Mouse (Mus musculus): ENCODE measurements around the gene Fgfr2. TPM values are rescaled to one million over a fixed set of nuclear protein-coding genes. Genes with fewer than 3 reads are reported as not detected.

The Fgfr2 gene
- polyA plus RNA-seq, 1 experiment from 2014 or later, result not detected

DNA sequence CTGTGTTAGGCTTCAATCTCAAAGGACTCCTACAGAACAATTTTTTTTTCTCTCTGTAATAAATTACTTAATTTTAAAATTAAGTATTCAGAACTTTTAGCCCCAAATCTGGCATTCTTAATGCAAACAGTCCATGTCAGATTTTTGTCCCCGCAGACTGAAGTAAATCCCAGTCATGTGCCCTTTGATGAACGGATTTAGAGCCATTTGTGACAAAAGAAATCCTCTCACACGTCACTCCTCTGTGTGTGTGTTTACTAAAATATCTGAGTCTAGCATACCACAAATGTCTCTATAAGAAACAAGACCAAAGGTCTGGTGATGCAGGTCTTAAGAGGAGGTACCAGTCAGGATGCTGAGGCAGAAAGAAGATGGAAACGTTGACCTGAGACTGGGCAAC lies 2906.9 kb downstream of the Fgfr2 start:
- no peaks in the 10 kb centered on the region for H3K79me2 ChIP-seq (ENCODE audit: inconsistent target)
- H3K36me3 ChIP-seq (ENCODE audit: inconsistent target), result no peaks in the 10 kb centered on the region
- H3K27ac ChIP-seq, result no peak overlapping the region
- H3K4me3 ChIP-seq (ENCODE audit: inconsistent target), result no peak overlapping the region
- 81% methylated on average over 4 of the region's 4 CpGs for WGBS (ENCODE audit: missing documents)

DNA sequence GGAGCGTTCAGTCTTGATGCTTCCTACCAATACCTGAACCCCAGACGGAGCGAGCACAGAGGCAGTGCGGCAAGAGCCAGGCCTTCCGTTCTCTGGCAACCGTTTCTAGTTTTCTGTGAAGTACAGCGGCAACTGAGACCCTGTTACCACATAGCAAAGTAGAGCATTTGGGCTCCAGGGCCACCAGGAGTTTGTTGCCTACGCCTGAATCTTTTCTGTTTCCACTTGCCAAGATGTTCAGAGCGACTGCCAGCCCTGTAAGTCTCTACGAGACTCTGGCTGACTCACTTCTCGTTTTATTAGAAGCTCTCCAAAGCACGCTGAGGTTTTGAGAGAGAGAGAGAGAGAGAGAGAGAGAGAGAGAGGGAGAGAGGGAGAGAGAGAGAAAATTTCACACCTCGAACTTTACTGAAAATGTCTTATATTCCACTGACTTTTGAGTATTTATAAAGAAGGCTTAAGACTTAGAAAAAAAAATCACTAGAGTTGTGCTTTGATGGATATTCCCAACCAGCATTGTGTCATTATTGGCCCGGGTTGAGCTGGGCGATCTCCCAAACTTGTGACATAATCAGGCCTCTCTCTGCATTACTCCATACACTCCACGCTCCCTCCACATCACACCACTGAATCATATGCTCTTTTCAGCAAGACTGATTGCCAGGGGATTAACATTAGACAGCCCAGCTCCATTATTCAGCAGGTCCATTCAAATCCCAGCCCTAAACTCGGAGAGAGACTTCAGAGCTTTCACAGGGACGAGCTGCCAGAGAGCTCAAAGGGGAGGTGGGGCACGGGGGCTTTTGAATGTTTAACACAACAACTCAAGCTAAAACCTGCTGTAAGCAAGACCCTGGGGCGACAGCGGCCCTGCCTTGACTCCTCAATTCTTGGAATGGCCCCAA lies 2907.6 kb downstream of the Fgfr2 start:
- no peaks in the 10 kb centered on the region for H3K79me2 ChIP-seq (ENCODE audit: inconsistent target)
- H3K36me3 ChIP-seq (ENCODE audit: inconsistent target), result no peaks in the 10 kb centered on the region
- no peak overlapping the region for H3K27ac ChIP-seq
- no peak overlapping the region for H3K4me3 ChIP-seq (ENCODE audit: inconsistent target)
- 64% methylated on average over 21 of the region's 21 CpGs for WGBS (ENCODE audit: missing documents)

DNA sequence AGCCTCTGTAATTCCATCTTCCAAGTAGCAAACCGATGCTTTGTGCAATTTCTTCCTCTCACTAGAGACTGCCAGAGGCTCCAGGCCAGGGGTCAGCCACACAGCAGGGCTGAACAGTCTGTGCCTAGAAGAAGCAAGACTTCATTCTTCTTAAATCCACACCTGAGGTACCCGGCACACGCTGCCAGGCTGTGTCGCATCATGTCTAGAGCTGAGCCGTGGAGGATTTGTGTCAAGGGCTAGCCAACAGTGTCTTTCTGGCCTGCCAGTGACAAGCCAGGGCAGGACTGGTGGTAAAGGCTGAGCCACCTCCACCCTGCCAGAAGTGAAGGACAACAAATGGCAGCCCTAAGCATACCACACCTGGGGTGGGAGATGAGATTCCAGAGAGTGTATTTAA lies 2910.0 kb downstream of the Fgfr2 start:
- no peaks in the 10 kb centered on the region for H3K36me3 ChIP-seq (ENCODE audit: inconsistent target)
- no peaks in the 10 kb centered on the region for H3K79me2 ChIP-seq (ENCODE audit: inconsistent target)

DNA sequence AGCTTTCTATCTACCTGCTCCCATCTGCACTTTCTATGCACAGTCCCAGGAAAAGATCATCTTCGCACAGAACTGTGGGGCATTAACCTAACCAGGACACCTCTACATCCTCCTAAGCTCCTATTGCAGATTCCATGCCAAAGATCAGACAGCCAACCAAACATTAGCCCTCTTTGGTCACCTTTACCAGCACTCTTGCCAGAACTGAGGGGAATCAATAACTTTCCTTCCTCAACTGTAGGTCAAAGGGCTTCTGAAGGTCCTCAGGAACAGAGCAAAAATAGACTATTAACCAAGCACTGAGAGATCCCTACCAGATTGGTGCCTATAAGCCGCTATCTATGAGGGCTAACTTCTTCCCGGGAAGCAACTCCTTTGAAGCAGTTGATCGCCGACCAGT lies 2911.7 kb downstream of the Fgfr2 start:
- Histone ChIP-seq H3K4me3 (ENCODE audit: inconsistent target) (no peak overlapping the region), H3K36me3 (ENCODE audit: inconsistent target) (no peaks in the 10 kb centered on the region), H3K79me2 (ENCODE audit: inconsistent target) (no peaks in the 10 kb centered on the region), H3K27ac (no peak overlapping the region)
- WGBS (ENCODE audit: missing documents), result 74% methylated on average over 5 of the region's 5 CpGs

More for the DNA sequence above, 2910.0 kb downstream of the Fgfr2 start:
- 92% methylated on average over 5 of the region's 5 CpGs for WGBS (ENCODE audit: missing documents)
- Histone ChIP-seq H3K27ac (no peak overlapping the region), H3K4me3 (ENCODE audit: inconsistent target) (no peak overlapping the region)

DNA sequence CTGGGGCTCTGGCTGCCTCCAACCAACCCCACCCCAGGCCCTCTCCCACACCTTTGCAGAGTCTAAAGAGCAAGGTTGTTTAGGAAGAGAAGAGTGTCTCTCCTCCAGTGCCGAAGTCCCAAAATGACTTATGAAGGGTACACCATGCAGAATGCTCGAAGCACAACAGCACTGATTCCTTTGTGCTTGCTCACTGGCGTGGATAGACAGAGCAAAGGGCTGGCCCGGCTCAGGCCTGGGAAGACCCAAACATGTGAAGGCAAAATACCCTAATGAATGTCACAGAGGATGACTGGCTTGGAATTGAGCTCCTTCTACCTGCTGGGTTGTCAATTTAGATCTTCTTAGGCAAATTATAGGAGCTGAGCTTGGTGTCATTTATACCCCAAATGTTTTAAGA lies 2914.5 kb downstream of the Fgfr2 start:
- Histone ChIP-seq H3K36me3 (ENCODE audit: inconsistent target) (no peaks in the 10 kb centered on the region), H3K79me2 (ENCODE audit: inconsistent target) (no peaks in the 10 kb centered on the region), H3K27ac (no peak overlapping the region), H3K4me3 (ENCODE audit: inconsistent target) (no peak overlapping the region)
- 86% methylated on average over 4 of the region's 4 CpGs for WGBS (ENCODE audit: missing documents)

DNA sequence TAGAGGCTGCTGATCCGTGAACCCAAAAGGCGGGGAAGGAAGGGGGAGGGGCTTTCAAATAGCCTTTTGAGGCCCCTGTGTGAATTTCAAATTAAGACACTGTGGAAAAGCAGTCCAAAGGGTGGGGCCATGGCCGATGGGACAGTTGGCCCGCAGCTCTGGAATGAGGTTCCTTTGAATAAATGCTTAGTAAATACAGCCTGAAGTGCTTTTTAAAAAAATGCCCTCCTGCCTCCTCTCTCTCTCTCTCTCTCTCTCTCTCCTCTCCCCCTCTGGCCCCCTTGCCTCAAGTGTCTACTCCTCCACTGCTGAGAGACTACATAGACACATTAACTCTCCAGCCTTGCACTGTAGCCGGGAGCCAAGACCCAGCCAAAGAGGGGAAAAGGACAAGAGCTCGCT lies 2917.0 kb downstream of the Fgfr2 start:
- 75% methylated on average over 6 of the region's 6 CpGs for WGBS (ENCODE audit: missing documents)
- no peaks in the 10 kb centered on the region for H3K79me2 ChIP-seq (ENCODE audit: inconsistent target)
- H3K36me3 ChIP-seq (ENCODE audit: inconsistent target), result no peaks in the 10 kb centered on the region
- no peak overlapping the region for H3K4me3 ChIP-seq (ENCODE audit: inconsistent target)
- no peak overlapping the region for H3K27ac ChIP-seq

DNA sequence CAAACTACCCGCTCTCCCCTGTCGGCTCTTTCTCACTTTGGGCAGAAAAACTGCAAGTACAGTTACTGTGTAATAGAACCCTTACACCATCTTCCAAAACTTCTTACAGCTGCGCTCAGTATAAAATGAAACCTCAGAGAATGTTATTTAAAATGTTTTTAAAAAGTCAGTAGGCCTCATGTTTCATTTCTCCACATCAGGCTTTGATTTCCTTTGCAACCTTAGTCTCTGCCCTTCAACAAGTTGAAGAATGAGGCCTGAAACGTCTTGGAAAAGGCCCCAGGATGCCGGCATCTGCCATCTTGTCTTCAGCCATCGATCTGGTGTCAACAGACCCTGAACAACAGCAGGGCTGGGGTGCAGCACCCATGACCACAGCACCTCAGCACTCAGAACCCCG lies 2918.0 kb downstream of the Fgfr2 start:
- no peak overlapping the region for H3K27ac ChIP-seq
- WGBS (ENCODE audit: missing documents), result 92% methylated on average over 7 of the region's 7 CpGs
- H3K4me3 ChIP-seq (ENCODE audit: inconsistent target), result no peak overlapping the region
- H3K79me2 ChIP-seq (ENCODE audit: inconsistent target), result no peaks in the 10 kb centered on the region
- no peaks in the 10 kb centered on the region for H3K36me3 ChIP-seq (ENCODE audit: inconsistent target)

DNA sequence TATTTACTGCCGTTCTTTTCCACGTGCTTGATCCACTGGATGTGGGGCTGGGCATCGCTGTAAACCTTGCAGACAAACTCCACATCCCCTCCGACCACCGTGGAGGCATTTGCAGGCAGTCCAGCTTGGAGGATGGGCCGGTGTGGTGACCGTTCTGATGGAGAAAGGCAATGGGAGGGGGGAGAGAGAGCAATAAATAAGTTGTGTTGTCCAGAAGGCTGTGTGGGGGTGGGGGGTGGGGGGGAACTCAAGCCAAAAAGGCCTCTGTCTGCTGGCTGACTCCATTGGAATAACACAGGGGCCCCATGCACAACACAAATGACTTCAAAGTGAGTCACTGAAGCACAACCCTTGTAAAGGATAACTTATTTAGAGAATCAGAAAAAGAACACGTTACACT lies 2922.1 kb downstream of the Fgfr2 start:
- Histone ChIP-seq H3K36me3 (ENCODE audit: inconsistent target) (no peaks in the 10 kb centered on the region), H3K79me2 (ENCODE audit: inconsistent target) (no peaks in the 10 kb centered on the region), H3K27ac (no peak overlapping the region), H3K4me3 (ENCODE audit: inconsistent target) (no peak overlapping the region)
- 94% methylated on average over 8 of the region's 8 CpGs for WGBS (ENCODE audit: missing documents)

DNA sequence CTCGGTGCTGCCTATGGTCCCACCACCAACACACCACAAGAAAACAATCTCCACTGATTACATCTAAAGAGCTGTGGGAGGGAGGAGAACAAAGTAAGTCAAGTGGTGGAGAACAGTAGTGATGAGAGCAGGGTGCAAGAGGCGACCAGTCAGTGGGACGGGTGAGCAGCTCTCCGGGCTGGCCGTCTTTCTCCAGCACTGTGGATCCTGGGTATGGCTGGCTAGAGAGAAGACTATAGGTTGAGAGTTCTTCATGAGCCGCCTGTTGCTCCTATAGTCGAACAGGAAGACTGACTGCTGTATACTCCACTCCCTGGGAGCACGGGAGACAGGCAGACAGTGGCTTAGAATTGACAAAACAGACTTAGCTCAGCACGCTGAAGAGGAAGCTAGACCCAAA lies 2923.2 kb downstream of the Fgfr2 start:
- Histone ChIP-seq H3K4me3 (ENCODE audit: inconsistent target) (no peak overlapping the region), H3K79me2 (ENCODE audit: inconsistent target) (no peaks in the 10 kb centered on the region), H3K36me3 (ENCODE audit: inconsistent target) (no peaks in the 10 kb centered on the region), H3K27ac (no peak overlapping the region)
- WGBS (ENCODE audit: missing documents), result 60% methylated on average over 8 of the region's 9 CpGs

DNA sequence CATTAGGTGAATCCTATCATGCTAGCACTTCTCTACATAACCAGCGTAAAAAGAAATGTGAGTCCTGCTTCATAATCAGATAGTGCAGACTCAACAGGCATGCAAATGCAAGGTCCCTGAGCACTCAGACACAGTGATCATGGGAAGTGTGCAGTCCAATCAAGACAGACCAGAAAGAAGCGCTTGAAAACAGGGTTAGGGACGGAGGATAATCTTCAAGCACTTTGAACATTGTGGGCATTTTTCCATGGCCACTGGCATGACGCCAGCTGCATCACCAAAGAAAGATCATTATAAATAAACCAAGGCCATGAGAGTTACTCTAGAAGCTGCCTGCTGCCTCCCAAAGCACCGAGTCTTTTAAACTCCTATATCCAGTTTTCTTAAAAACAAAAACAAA lies 2923.8 kb downstream of the Fgfr2 start:
- H3K4me3 ChIP-seq (ENCODE audit: inconsistent target), result no peak overlapping the region
- WGBS (ENCODE audit: missing documents), result 90% methylated on average over 5 of the region's 5 CpGs
- no peak overlapping the region for H3K27ac ChIP-seq
- no peaks in the 10 kb centered on the region for H3K79me2 ChIP-seq (ENCODE audit: inconsistent target)
- H3K36me3 ChIP-seq (ENCODE audit: inconsistent target), result no peaks in the 10 kb centered on the region

DNA sequence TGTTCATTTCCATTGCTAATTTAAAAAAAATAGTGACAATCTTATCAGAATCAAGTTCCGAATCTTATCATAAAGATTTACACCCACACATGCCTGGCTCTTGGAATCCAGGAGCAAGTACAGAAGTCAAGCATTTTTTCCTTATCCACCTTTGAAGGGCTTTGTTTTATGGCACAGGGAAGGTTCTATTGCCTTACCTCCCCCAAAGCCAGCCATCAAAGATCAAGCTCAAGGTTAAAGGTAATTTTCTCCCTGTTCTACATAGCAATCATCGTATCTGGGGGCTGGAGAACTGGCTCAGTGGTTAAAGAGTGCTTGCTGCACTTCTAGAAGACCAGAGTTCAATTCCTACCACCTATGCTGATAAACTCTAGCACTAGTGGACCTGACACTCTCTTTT lies 2928.1 kb downstream of the Fgfr2 start:
- H3K79me2 ChIP-seq (ENCODE audit: inconsistent target), result no peaks in the 10 kb centered on the region
- 72% methylated on average over 2 of the region's 2 CpGs for WGBS (ENCODE audit: missing documents)
- H3K4me3 ChIP-seq (ENCODE audit: inconsistent target), result no peak overlapping the region
- no peak overlapping the region for H3K27ac ChIP-seq
- no peaks in the 10 kb centered on the region for H3K36me3 ChIP-seq (ENCODE audit: inconsistent target)

DNA sequence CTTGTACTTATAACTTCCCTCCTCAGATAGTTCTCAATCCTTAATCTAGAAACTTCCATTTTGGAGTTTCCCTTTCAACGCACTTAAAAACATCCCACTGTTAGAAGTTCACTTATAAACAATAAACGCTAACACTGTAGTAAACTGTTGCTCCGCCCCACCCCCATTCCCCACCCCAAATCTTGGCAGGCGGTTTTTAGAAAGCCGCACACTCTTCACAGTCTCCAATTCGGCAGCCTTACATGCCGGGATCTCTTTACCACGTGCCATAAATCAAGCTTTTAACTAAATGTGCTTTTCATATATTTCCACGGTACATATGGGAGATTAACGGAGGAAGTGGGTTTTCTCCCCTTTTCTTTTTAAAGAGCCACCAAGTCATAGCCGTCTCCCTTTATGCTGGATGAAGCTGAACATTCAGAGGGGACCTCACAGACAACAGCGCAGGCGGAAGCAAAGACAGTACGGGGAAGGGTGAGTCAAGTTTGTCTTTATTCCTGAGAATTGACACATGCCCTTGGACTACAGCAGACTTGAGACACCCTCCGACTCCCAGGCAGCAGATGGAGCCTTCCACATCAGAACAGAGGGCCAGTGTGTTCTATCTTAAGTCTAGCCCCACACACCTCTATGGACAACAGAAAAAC lies 2932.7 kb downstream of the Fgfr2 start:
- no peaks in the 10 kb centered on the region for H3K79me2 ChIP-seq (ENCODE audit: inconsistent target)
- no peaks in the 10 kb centered on the region for H3K36me3 ChIP-seq (ENCODE audit: inconsistent target)
- WGBS (ENCODE audit: missing documents), result 36% methylated on average over 15 of the region's 15 CpGs
- no peak overlapping the region for H3K27ac ChIP-seq
- H3K4me3 ChIP-seq (ENCODE audit: inconsistent target), result no peak overlapping the region

DNA sequence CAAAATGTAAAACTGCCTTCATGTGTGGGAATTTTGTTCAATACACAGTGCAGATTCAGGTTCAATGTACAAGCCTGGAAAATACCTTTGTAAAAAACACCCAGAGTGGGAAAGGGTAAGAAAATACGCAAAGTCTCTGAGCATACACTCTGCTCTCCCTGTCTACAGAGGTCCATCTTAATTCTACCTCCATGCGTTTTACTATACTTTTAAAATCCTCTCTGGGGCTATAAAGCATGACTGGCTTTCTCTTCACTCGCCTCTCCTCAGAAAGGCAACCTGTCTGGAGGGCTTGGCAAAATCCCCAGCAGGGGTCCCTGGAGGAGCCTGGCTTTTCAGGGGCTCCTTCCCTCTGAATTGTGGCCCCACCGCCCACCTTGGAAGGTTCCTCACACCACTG lies 2933.2 kb downstream of the Fgfr2 start:
- no peaks in the 10 kb centered on the region for H3K79me2 ChIP-seq (ENCODE audit: inconsistent target)
- H3K4me3 ChIP-seq (ENCODE audit: inconsistent target), result no peak overlapping the region
- no peak overlapping the region for H3K27ac ChIP-seq
- H3K36me3 ChIP-seq (ENCODE audit: inconsistent target), result no peaks in the 10 kb centered on the region
- WGBS (ENCODE audit: missing documents), result 64% methylated on average over 4 of the region's 4 CpGs

DNA sequence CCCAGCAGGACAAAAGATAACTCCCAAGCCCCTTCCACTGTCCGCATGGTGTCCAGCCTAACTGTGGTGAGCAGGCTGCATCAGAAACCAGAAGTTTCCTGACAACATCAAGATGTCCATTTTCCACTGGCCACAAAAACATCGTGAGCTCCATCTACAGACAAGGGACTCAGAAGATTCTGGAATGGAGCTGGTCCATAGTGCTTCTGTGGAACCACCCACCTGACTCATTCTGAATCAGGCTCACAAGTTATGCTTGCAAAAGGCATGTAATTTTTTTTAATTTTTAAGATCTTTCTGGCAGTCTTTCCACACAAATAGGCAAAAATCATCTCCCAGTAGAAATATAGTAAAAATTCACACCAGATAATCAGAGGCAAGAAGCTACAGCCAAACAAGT lies 2935.0 kb downstream of the Fgfr2 start:
- Histone ChIP-seq H3K79me2 (ENCODE audit: inconsistent target) (no peaks in the 10 kb centered on the region), H3K4me3 (ENCODE audit: inconsistent target) (no peak overlapping the region), H3K27ac (no peak overlapping the region), H3K36me3 (ENCODE audit: inconsistent target) (no peaks in the 10 kb centered on the region)
- 91% methylated on average over 2 of the region's 2 CpGs for WGBS (ENCODE audit: missing documents)

DNA sequence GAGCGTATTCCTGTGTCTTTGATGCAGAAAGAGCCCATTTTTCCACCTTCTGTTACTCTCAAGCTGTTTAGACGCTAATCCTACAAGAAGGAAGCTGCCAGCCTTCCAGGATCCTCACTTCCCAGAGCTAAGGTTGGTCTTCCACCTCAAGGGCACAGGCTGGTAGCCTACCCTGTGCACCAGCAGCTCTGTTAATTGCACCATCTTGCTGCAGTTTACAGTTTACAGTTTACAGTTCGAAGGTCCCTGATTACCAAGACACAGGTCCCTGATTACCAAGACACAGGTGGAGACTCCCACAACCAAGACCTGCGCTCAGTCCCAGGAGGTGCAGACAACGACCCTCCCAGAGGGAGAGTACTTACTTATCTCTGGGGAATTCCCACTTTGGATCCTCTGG lies 2938.3 kb downstream of the Fgfr2 start:
- Histone ChIP-seq H3K79me2 (ENCODE audit: inconsistent target) (no peaks in the 10 kb centered on the region), H3K27ac (no peak overlapping the region), H3K4me3 (ENCODE audit: inconsistent target) (no peak overlapping the region), H3K36me3 (ENCODE audit: inconsistent target) (no peaks in the 10 kb centered on the region)
- WGBS (ENCODE audit: missing documents), result 79% methylated on average over 5 of the region's 5 CpGs

All from macrophage (primary cell).